Mouse (Mus musculus) erythroblast, embryonic 14.5 days (primary cell): ENCODE measurements around the gene Lrrc36. TPM values are rescaled to one million over a fixed set of nuclear protein-coding genes. Genes with fewer than 3 reads are reported as not detected.

ENCODE experiments used
- H3K27me3 ChIP-seq: 2 replicates; pipeline ENCODE4 v1.6.1; 2012; ENCODE audit warnings: inconsistent platforms; ENCODE audit not compliant: control insufficient read depth
- H3K36me3 ChIP-seq: 2 replicates; pipeline ENCODE4 v1.6.1; 2012; ENCODE audit warnings: mild to moderate bottlenecking, inconsistent platforms; ENCODE audit not compliant: control insufficient read depth
- H3K4me1 ChIP-seq: 2 replicates; pipeline ENCODE4 v1.6.1; 2012; ENCODE audit warnings: inconsistent platforms; ENCODE audit not compliant: control insufficient read depth
- H3K4me3 ChIP-seq: replicated peaks from 2 replicates; pipeline ENCODE3; 2012; ENCODE audit warnings: moderate library complexity, mild to moderate bottlenecking, inconsistent platforms
- H3K9me3 ChIP-seq: 2 replicates; pipeline ENCODE4 v1.6.1; 2012; ENCODE audit warnings: low read length, inconsistent platforms, mixed read lengths; ENCODE audit not compliant: control insufficient read depth
- GATA1 ChIP-seq: IDR thresholded peaks from 2 replicates; pipeline ENCODE4 v1.6.1; 2012; ENCODE audit warnings: low read length, inconsistent platforms, mixed read lengths
- TAL1 ChIP-seq: IDR thresholded peaks from 3 replicates; pipeline ENCODE4 v1.6.1; 2012; ENCODE audit warnings: low read length, inconsistent platforms, mixed read lengths
- polyA plus RNA-seq: library from polyadenylated mRNA; stranded (reverse); fragments of >175 nt; gene quantifications from 2 replicates; pipeline ENCODE4 v1.2.3, GENCODE M21; 2012

Lrrc36 gene
- polyA plus RNA-seq = 0.03 and 0.05 TPM in 2 replicates

DNA sequence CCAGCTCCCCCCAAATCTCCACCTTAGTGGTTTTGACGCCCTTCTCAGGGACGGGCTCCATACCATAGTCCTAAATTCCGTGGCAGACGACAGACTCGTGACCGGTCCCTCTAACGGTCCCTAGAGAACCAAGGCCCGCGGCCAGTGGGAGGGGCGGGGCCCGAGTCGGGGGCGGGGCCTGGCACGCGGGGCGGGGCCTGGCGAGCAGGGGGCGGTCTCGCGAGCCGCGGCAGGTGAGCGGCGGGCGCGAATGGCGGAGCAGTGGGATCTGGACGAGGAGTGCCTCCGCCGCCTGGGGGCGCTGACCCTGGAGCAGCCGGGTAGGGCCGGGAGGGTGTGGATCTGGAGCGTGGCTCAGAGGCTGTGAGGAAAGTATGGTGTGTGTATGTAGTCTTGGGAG lies at the start of gene Lrrc36, which contains the start of gene Kctd19:
Gene Lrrc36 (plus strand): TSS at position 181 of the 400 bp plus-strand sequence.
Gene Kctd19 (minus strand): TSS at position 112 of the 400 bp plus-strand sequence.
- peaks cover 57% of the 10 kb centered on the region for H3K27me3 ChIP-seq
- peaks cover 5% of the 10 kb centered on the region for H3K4me1 ChIP-seq
- no peaks in the 10 kb centered on the region for H3K36me3 ChIP-seq
- H3K4me3 ChIP-seq = peak within 1 kb of the TSS; percentile 10
- TF ChIP-seq TAL1 = no peak
- TF ChIP-seq GATA1 = no peak
- no peaks in the 10 kb centered on the region for H3K9me3 ChIP-seq

GRCm38 (mm10) chr8:105367107-105367506 lies 46.3 kb upstream of the Lrrc36 start:
- no peak overlapping the region for H3K4me3 ChIP-seq
- H3K27me3 ChIP-seq = peaks cover 8% of the 10 kb centered on the region
- H3K36me3 ChIP-seq = no peaks in the 10 kb centered on the region
- TF ChIP-seq TAL1 (no peak), GATA1 (no peak)
- H3K4me1 ChIP-seq = no peaks in the 10 kb centered on the region
- 0 out of 2 replicates have a peak, but pooled peaks cover 3% of the 10 kb centered on the region for H3K9me3 ChIP-seq

GRCm38 (mm10) chr8:105372473-105372872 lies 40.9 kb upstream of the Lrrc36 start:
- no peak for TF ChIP-seq TAL1
- H3K27me3 ChIP-seq = peaks cover 12% of the 10 kb centered on the region
- peaks cover 6% of the 10 kb centered on the region; the same call in 1 of the 2 replicates for H3K9me3 ChIP-seq
- no peaks in the 10 kb centered on the region for H3K36me3 ChIP-seq
- peaks cover 17% of the 10 kb centered on the region for H3K4me1 ChIP-seq
- no peak overlapping the region for H3K4me3 ChIP-seq

- Histone ChIP-seq H3K4me3 (no peak within 1 kb of the TSS), H3K9me3 (peaks cover 6% of the 10 kb centered on the region; the same call in 1 of the 2 replicates), H3K36me3 (no peaks in the 10 kb centered on the region), H3K4me1 (peaks cover 17% of the 10 kb centered on the region), H3K27me3 (peaks cover 9% of the 10 kb centered on the region)
- TF ChIP-seq GATA1 (no peak), TAL1 (no peak)
Measured at GRCm38 (mm10) chr8:105373032-105373431, 40.3 kb upstream of the Lrrc36 start, which contains the start of gene Plekhg4. TSS of gene Plekhg4 (plus strand) at chr8:105373274.

DNA sequence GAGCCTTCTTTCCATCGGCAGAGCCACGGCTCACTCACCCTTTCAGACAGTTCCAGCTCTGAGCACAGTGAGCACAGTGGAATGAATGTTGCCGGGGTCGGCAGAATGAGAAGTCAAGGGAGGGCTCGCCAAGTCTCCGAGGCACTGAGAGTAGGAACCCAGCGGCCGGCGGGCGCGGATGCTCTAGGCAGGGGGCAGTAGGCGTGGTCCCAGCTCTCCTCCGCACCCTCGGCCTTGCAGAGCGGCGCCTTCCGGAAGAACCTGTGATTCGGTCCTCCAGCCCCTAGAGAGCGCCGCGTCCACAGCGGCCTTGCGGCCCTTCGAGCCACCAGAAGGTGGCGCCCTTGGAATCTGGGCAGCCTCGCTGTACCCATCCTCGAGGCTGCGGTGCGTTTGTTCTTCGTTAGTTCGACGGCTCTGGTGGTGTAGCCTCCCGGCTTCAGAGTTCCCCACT lies 38.8 kb upstream of the Lrrc36 start:
- Histone ChIP-seq H3K27me3 (peaks cover 9% of the 10 kb centered on the region), H3K9me3 (peaks cover 6% of the 10 kb centered on the region; the same call in 1 of the 2 replicates), H3K4me1 (peaks cover 17% of the 10 kb centered on the region), H3K36me3 (no peaks in the 10 kb centered on the region), H3K4me3 (no peak overlapping the region)
- no peak for TF ChIP-seq GATA1
- no peak for TF ChIP-seq TAL1

- peaks cover 6% of the 10 kb centered on the region; the same call in 1 of the 2 replicates for H3K9me3 ChIP-seq
- H3K4me3 ChIP-seq = no peak overlapping the region
- TF ChIP-seq GATA1 (no peak), TAL1 (no peak)
- no peaks in the 10 kb centered on the region for H3K36me3 ChIP-seq
- H3K27me3 ChIP-seq = peaks cover 9% of the 10 kb centered on the region
- peaks cover 8% of the 10 kb centered on the region for H3K4me1 ChIP-seq
Measured at GRCm38 (mm10) chr8:105378673-105379072, 34.7 kb upstream of the Lrrc36 start.

DNA sequence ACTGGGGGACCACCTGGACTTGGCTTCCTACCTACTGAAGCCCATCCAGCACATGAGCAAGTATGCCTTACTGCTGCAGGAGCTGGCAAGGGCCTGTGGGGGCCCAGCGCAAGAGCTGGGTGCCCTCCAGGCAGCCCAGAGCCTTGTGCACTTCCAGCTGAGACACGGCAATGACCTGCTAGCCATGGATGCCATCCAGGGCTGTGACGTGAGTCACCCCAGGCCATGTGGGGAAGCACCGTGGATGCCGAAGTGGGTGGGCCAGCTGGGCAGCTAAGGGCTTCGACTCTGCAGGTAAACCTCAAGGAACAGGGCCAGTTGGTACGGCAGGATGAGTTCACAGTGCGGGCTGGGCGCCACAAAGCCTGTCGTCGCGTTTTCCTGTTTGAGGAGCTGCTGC lies 33.1 kb upstream of the Lrrc36 start:
- no peaks in the 10 kb centered on the region for H3K27me3 ChIP-seq
- TF ChIP-seq GATA1 (no peak), TAL1 (no peak)

DNA sequence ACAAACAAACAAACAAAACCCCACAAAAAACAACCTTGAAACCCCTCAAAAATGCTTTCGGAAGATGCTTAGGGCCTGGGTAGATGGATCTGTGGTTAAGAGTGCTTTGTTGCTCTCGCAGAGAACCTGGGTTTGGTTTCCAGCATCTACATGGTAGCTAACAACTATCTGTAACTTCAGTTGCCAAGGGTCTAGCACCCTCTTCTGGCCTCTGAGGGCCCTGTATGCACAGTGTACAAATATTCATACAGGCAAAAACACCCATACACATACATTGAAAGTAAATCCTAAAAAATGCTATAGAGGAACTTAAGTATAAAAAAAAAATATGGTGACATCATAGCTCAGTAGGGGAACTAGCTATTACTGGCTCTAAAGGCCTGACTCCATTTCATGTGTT lies 29.3 kb upstream of the Lrrc36 start:
- TF ChIP-seq GATA1 (no peak), TAL1 (no peak)
- no peaks in the 10 kb centered on the region for H3K4me1 ChIP-seq
- no peaks in the 10 kb centered on the region for H3K27me3 ChIP-seq

More for the DNA sequence above, 33.1 kb upstream of the Lrrc36 start:
- no peaks in the 10 kb centered on the region for H3K9me3 ChIP-seq
- no peaks in the 10 kb centered on the region for H3K4me1 ChIP-seq
- no peak overlapping the region for H3K4me3 ChIP-seq
- H3K36me3 ChIP-seq = no peaks in the 10 kb centered on the region

GRCm38 (mm10) chr8:105387151-105387550 lies 26.2 kb upstream of the Lrrc36 start:
- no peaks in the 10 kb centered on the region for H3K9me3 ChIP-seq
- H3K36me3 ChIP-seq = no peaks in the 10 kb centered on the region
- TF ChIP-seq GATA1 (no peak), TAL1 (no peak)
- no peaks in the 10 kb centered on the region for H3K27me3 ChIP-seq
- H3K4me3 ChIP-seq = no peak overlapping the region
- H3K4me1 ChIP-seq = no peaks in the 10 kb centered on the region

More for the DNA sequence above, 29.3 kb upstream of the Lrrc36 start:
- H3K4me3 ChIP-seq = no peak overlapping the region
- no peaks in the 10 kb centered on the region for H3K36me3 ChIP-seq
- no peaks in the 10 kb centered on the region for H3K9me3 ChIP-seq

DNA sequence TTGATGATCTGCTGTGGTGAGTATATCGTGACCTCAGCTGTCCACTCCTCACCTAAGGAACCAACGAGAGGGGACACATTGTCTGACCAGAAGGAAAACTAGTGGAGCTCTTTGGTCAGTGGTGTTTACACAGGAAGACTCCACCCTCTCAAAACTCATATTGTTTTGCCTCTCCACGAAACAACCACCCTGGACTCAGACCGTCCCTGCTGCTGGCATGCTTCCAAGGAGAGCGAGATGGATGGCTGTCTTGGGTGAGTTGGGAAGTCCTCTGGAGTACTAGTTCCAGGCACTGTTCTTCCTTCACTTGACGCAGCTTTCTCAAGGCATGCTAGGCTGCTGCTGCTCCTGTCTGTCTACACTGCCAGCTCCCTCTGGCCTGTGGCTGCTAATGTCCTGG lies 24.3 kb upstream of the Lrrc36 start:
- Histone ChIP-seq H3K9me3 (no peaks in the 10 kb centered on the region), H3K4me3 (no peak overlapping the region), H3K36me3 (no peaks in the 10 kb centered on the region), H3K27me3 (no peaks in the 10 kb centered on the region), H3K4me1 (no peaks in the 10 kb centered on the region)
- no peak for TF ChIP-seq TAL1
- no peak for TF ChIP-seq GATA1
